Mouse (Mus musculus): Measurements from ENCODE around the gene Pacrg.
A peak's percentile ranks its signal among the peaks of the same experiment; 100 is the strongest.

Pacrg gene

DNA sequence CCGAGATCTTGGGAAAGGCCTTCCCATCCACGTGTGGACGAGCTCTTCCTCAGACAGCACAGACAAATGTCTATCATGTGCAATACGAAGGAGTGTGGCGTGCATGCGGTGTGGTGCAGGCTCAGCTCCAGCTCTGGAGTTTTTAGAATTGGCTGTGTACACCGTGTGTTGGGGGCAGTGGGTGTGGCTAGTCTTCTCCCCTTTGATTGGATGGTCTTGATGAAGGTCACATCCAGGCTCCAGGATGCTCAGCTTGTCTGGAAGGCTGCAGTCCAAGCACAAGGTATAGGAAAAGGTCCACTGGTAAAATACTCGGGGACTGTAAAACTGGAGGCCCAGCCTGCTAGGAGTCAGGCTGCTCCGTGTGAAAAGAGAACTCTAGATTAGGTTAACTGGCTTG lies 450.4 kb downstream of the Pacrg start:
- no peak for DNase-seq (ENCODE audit: inconsistent age in 2 of 2, low spot score in 1 of 2)

DNA sequence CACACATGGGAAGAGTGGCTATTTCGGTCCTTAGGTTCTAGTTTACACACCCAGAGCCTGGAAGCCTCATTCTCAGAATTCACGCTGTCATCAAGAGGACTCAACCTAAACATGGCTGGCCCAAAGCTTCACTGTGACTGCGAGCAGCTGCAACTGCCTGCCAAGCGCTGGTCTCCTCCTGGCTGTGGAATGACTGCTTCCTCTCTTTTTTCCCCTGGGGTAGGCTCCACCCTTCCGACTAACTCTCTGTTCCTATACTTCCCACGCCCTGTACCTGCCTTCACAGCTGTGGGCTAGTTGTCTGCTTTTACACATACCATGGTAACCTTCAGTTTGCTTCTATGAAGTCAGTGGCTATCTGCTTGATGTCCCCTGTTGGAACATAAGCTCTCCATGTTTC lies 453.6 kb downstream of the Pacrg start:
- no peak for DNase-seq (ENCODE audit: inconsistent age in 2 of 2, low spot score in 1 of 2)

DNA sequence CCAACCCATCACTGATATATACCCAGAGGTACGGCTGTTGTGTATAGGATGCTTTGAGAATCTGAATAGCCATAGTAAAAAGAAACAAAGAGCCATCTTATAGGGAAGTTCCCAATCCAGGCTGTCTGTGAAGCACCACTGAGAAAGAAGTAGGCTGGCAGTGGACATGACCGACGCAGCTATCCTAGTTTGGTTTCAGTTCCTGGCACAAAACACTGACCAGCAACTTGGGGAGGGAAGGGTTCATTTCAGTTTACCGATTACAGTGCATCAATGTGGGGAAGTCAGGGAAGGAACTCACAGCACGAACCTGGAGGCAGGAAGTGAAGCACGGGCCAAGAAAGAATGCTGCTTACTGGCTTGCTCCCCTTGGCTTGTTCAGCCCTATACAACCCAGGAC lies 456.7 kb downstream of the Pacrg start:
- DNase-seq (ENCODE audit: inconsistent age in 2 of 2, low spot score in 1 of 2): no peak

DNA sequence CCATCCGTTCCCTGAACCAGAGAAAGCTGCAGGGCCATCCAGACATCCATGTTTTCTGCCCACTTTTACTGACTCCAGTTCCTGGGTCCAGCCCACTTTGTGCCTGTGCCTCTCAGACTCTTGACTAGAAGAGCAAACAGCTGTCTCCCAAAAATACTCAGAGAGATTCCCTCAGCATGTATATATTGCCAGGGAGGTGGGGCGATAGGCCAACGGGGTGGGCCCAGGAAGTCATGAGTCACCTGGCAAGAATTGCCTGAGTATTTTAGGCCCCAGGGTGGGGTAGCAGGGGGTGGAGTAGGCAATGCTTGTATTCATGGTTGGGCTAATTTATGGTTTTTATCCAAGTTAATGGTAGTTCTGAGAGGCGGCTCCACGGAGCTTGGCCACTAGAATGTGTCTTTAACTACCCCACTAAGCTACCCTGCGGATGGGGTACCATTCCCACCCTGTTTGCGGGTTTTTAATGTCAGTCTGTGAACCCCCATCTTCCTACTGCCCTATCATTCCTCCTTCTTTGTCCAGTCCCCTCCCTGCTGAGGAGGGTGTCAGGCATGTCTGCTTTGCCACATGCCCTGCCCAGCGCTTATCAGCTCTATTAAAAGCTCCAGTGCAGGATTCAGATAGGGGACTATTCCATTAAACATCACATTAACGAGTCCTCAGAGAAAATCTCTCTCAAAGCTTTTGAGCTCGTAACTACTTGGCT lies 461.5 kb downstream of the Pacrg start:
- no peak for DNase-seq (ENCODE audit: inconsistent age in 2 of 2, low spot score in 1 of 2)

DNA sequence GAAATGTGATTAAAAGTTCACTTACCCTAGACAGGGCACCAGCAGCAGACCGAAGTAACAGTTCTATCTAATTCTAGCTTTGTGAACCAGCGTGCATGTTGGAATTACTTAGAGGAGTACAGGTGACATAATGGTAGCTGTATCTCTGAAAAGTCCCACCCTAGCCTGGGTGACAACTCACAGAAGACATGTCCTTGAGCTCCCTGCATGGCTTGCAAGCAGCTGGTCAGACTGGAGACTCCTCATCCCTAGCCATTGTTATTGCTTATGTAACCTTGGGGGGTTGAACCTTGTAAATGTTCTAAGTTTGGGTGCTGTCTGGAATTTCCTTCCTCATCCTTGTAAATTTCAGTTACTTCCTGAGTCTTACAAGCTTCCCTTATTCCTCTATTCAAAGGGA lies 462.5 kb downstream of the Pacrg start:
- no peak for DNase-seq (ENCODE audit: inconsistent age in 2 of 2, low spot score in 1 of 2)

DNA sequence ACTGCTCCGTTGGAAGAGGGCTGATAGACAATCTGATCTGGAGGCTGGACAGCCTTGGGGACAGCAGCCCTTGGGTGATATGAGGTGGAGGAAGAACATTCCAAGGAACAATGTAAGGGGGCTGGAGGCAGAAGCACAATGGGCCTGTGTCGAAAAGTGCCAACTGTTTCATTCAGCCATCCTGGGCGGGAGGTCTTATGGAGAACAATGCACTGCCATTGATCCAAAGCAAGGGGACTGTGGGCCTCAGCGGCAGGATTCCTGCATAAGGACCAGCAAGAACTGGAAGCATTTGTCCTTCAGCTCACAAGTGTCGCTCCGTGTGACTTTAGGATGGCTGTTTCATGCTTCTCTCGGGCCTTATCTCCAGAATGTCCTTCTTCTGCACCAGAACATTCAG lies 465.8 kb downstream of the Pacrg start:
- no peak for DNase-seq (ENCODE audit: inconsistent age in 2 of 2, low spot score in 1 of 2)

DNA sequence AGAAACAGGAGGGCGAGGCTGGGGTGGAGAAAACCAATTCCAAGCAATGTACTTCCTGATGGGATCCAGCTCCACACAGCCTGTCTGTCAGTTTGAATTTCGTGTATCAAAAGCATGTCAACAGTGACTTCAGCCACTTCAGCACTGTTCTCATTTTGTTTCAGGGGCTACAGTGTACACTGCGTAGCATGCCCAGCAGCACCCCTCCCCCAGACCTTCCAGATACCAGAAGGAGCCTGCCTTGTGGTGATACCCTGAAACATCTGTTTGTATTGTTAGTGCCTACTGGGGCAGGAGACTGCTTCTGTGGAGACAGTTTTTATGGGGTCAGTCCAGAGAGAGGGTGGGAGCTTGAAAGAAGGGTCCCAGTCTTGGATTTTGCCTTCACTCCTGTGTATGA lies 466.4 kb downstream of the Pacrg start:
- no peak for DNase-seq (ENCODE audit: inconsistent age in 2 of 2, low spot score in 1 of 2)

DNA sequence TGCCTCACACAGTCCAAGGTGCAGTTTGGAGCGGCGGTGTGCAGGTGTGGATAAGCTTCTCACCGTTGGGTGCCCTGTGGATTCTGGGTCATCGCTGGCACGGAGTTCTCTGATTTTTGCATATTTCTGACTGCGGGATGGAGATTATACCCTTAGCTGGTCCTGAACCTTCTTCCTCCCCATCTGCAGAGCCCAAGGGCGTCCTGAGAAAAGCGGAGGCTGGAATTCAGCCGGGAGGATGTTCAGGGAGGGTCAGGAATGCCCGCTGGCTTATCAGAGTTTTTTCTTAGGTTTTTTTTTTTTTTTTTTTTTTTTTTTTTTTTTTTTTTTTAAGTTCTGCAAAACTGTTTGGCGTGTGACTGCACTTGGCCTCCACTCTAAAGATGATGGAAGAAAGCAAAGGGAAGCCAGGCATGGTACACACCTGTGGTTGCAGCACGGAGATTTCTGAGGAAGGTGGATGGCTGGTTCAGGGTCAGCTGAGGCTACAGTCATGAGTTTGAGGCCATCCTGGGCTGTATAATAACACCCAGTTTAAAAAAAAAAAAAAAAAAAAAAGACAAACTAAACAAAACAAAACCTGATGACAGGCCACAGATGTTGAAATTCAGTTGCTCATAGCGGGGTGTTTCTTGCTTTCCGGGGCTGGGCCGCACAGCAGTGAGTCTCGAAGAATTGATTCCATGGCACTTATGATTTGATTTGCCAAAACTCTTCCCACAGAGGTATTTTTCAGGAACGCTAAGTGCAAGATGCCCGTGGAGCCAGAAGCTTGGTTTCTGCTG lies 467.9 kb downstream of the Pacrg start:
- DNase-seq (ENCODE audit: inconsistent age in 2 of 2, low spot score in 1 of 2): no peak

DNA sequence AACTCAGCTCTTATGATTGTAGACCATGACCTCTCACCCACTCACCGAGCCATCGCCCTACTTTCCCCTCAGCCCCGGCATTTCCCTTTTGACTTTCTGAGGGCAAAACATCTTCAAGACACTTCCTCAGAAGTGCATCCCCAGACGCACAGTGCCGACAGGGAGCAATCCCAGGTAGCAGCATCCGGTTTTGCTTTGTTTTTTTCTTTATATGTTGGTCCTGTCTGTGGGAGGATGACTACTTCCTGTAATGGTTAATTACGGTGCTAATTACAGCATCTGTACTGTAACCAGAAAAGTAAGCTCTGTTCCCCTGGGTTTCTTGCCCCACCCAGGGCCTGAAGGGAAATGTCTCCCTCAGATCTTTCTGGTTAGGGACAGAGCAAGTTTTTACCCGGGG lies 468.6 kb downstream of the Pacrg start:
- no peak for DNase-seq (ENCODE audit: inconsistent age in 2 of 2, low spot score in 1 of 2)

DNA sequence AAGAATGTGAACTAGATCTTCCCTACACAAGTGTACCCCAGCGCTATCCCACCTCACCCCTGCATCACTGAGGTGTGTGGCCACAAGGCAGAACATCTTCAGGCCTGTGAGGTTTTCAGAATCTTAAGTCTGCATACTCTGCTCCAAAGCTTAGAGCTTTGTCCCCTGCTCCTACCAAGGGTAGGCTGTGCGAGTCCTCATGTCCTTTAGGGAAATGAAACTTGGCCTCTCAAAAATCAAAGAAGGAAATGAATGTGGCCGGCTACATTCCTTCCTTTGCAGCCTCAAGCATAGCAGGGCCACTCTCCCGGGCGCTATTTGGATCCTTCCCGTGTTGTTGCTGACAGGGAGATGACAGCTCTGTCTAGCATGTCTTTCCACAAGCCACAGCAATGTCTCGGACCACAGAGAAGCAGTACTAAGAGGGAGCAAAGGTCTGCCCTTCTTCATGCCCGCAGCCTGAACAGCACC lies 469.4 kb downstream of the Pacrg start:
- peak in 1 of 2 experiments; percentile 52 for DNase-seq (ENCODE audit: inconsistent age in 2 of 2, low spot score in 1 of 2)

DNA sequence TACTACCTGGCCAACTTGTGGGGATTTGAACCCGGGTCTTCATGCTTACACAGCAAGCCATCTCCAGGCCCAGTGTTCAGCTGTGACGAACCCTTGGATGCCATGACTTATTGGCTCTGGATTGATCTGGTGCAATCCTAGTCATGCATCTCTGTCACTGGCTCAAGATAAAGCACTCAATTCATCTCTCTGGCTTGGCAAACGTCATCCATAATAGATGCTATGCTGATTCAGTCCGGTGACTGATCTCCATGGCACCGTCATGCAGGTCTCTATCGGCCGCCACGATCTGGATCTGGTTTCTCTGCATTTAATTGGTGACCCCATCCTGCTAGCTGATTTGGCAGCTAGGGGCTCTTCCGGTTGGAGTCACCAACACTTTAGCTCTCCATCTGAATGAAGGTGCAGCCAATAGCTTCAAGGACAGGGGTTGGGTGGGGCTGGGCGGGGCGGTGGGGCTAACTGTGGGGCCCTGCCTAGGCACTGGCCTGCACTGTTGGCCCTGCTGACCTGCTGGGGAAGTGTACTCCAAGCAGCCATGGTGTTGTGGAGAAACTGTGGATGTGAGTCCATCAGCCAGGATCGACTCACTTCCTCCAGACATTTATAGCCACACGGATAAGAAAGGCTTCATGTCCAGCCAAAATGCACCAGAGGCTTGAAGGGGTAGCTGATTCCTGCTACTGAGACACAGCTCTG lies 470.0 kb downstream of the Pacrg start:
- peak in 1 of 2 experiments; percentile 67 for DNase-seq (ENCODE audit: inconsistent age in 2 of 2, low spot score in 1 of 2)

DNA sequence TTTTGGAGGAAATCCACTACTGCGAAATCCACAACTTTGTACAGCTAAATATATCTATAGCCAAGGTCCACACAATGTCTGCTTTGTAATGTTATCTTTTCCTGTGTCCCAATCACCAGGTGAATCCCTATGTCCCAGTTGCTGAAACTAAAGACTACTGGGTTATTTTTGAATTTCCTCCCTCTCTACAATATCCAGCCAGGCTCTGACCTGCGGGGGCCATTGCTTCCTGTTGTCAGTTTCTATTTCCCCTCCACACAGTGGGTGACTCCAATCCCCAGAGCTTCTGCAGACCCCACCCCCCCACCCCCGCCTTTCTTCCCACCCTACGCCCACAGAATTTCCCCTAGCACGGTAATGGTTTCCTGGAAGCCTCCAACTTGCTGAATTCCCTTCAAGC lies 473.1 kb downstream of the Pacrg start:
- peak in 1 of 2 experiments; percentile 51 for DNase-seq (ENCODE audit: inconsistent age in 2 of 2, low spot score in 1 of 2)

DNA sequence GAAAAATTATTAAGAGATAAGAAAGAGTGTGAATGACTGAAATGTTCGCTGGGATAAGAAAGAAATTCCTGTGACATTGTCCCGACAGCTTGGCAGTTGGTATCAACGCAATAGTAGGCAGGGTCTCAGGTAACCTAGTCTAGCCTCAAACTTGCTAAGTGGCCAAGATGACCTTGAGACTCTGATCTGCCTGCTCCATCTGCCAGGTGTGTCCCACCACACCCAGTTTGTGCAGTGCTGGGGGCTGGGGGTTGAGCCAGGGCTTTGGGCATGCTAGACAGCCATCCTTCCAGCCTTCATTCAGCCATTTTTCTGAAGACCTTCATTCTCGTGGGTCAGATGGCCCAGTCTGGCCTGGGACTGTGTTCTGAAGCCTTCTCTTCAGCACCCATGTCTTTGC lies 473.5 kb downstream of the Pacrg start:
- DNase-seq (ENCODE audit: inconsistent age in 2 of 2, low spot score in 1 of 2): peak in 1 of 2 experiments; percentile 49

DNA sequence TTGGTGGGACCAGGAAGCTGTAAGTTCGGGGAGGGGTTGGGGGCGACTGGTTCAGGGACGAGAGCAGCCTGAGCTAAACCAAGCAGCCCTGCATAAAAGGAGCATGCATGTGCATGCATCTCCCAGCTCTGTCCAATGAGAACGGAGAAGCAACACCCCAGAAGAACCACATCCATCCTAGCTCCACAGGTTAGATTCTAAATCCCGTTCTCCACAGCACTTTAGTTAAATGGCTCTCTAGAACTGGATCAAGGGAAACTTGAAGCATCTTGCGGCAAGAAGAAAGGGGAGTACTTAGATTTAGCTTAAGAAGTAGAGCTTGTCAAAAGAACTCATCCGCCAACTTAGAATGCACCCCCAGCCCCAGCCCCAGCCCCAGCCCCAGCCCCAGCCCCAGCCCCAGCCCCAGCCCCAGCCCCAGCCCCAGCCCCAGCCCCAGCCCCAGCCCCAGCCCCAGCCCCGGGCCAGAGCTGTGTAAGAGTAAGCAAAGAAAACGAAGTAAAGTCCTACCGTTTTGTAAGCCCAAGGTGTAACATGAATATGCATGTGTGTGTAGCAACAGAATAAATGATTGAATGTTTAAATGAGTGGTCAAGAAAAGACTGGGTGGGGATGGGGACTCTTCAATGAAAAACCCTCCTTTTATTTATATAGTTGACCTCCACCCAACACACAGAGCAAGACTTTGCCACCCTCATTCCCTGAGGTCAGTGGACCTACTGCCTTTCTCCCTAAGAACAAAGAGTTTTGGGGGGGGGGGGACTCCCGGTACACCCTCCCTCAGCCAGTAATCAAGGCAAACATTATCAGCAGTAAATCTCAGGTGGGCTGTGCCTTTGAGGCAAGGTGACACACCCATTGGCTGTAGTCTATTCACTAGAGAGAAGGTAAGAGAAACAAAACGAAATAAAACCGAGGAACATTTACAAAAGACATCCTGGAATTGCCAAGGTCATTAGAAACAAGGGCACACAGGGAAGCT lies 474.3 kb downstream of the Pacrg start:
- DNase-seq (ENCODE audit: inconsistent age in 2 of 2, low spot score in 1 of 2): peak in 1 of 2 experiments; percentile 52

DNA sequence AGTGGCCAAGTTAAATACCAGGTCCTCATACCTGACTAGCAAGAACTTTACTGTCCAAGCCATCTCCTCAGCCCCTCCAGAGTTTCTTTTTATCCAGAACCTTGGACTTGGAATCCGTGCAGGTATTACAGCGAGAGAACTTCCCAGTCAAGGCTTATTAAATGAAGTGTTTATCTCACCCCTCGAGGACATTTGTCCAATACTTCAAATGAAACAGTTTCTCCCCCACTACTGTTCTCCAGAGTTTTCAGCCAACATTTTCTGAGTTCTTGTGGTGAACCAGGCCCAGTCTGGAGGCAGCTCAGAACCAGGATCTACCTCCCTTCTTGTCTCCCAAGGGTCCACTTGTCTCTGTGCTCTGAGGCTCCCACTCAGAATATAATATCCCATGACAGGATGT lies 477.0 kb downstream of the Pacrg start:
- no peak for DNase-seq (ENCODE audit: inconsistent age in 2 of 2, low spot score in 1 of 2)

DNA sequence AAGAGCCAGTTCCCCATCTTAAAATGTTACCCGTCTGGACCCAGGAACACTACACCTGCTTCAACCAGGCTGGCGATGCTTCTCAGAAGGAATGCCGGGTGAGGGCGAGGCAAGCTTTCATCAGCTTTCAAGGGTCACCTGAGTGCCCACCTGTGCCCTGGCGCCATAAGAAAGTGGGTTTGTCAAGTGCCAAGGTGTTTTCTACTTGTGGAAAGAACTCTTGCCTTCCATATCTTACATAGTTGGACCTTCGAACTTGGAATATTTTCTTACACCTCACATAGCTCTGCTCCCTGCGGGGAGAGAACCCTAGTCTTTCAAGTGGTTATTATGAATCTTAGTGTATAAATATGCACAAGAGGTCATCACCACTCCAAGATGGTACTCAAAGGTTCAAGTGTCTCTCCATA lies 478.2 kb downstream of the Pacrg start:
- DNase-seq (ENCODE audit: inconsistent age in 2 of 2, low spot score in 1 of 2): no peak

DNA sequence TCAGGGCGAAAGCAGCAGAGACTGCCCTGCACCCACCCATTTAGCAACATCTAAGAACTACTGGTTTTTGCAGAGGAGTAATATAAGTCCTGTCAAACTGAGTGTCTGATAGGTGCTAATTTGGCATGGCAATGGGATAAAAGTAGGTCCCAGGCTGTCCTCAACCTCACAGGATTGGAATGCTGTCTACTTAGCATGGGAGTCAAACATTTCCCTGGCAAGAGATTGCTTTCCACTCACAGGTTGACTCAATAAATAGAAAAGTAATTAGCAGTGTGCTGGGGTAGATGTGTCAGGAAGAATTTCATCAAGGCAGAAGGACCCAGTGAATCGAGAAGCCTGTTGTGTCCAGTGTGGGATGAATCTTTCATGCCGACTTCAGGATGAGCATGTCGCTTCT lies 479.4 kb downstream of the Pacrg start:
- DNase-seq (ENCODE audit: inconsistent age in 2 of 2, low spot score in 1 of 2): no peak

DNA sequence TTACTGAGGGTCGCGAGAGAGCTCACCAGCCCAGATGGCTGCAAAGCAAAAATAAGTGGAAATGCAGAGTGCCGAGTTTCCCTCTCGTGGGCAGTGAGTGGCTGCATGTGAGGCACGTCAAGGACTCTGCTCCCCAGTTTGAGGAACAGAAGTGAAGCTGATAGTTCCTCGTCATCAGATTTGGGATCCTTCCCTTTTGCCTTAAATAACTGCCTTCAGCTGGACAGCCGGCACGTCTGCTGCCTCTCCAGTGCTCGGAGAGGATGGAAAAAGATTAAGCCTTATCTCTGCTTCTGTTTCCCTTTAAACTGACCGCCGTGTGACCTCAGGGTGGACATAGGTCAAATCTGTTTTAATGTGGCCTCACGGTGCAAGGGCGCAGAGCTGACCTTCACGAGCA lies 480.6 kb downstream of the Pacrg start:
- DNase-seq (ENCODE audit: inconsistent age in 2 of 2, low spot score in 1 of 2): peak; percentile 73 to 88

DNA sequence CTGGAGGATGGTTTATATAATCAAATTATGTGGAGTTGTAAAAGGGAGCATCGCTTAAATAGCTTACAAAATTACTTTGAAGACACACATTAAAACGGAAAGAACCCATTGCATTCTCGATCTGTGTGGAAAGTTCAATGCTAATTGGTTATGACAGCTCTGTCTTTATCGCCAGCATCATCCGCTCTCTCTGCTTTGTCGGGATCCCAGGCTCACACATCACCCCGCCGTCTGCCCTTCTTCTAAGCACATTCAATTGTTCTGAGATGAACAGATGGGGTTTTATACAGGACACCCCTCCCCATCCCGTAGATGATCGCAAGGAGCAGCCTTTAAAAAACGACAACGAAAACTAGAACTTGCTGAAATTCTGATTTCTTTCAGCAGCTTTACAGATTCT lies 482.8 kb downstream of the Pacrg start:
- no peak for DNase-seq (ENCODE audit: inconsistent age in 2 of 2, low spot score in 1 of 2)

DNA sequence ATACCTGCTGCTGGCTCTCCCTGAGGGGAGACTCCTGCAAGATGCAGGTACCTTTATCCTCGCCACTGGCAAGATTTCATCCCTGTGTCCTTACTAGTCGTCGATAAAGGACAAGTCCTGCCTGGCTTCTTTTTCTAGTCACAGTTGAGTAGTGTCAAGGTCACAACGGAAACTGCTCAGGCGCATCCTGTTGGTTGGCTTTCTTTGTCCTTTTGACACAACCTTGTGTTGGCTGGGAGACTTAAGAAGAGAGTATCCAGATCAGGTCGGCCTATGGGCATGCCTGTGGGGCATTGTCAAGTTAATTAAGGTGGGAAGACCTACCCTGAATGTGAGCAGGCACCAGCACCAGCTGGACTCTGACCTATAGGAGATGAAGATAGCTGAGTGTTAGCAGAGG lies 483.8 kb downstream of the Pacrg start:
- DNase-seq (ENCODE audit: inconsistent age in 2 of 2, low spot score in 1 of 2): peak in 1 of 2 experiments; percentile 59

DNA sequence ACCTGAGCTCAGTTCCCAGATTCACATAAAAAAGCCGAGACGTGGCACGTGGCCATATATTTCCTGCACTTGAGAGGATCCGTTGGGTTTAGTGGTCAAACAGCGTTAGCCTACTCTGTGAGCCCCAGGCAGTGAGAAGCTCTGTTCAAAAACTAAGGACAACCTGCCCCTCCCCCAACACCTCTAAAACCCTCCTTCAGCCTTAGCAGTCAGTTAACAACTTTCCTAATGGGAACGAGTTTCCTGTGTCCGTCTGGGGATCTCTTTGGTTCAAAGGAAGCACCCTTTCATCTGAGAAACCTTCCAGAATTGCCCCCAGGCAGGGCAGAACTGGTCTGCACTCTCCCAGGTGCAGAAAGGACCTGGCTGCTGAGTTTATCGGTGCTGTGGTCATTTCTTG lies 484.4 kb downstream of the Pacrg start:
- no peak for DNase-seq (ENCODE audit: inconsistent age in 2 of 2, low spot score in 1 of 2)
